Mouse (Mus musculus) midbrain, embryonic 11.5 days (tissue): Measurements from ENCODE around the gene Mpzl2. TPM values are rescaled to one million over a fixed set of nuclear protein-coding genes. Genes with fewer than 3 reads are reported as not detected.

Source experiments
- ATAC-seq: fragments of 200-750 bp; cut with Nextera tagmentation; 2 replicates; pipeline ENCODE4 v1.8.0; 2017; ENCODE audit warnings: moderate TSS enrichment, moderate library complexity; ENCODE audit not compliant: low FRiP score
- DNase-seq: peaks from one replicate; pipeline ENCODE4 v3.0.0; 2015; ENCODE audit warnings: low spot score; ENCODE audit errors: missing footprints
- H3K27ac ChIP-seq: fragments of 300-500 bp; sonication (generic); 2 replicates; pipeline ENCODE4 v1.5.1; 2014; ENCODE audit warnings: low read depth, low read length
- H3K27me3 ChIP-seq: fragments of 300-500 bp; sonication (generic); 2 replicates; pipeline ENCODE4 v1.6.1; 2014; ENCODE audit warnings: mild to moderate bottlenecking, low read length, moderate library complexity, mixed read lengths; ENCODE audit not compliant: control insufficient read depth, insufficient read depth
- H3K36me3 ChIP-seq: fragments of 300-500 bp; sonication (generic); 2 replicates; pipeline ENCODE4 v1.6.1; 2014; ENCODE audit warnings: mild to moderate bottlenecking, low read length, moderate library complexity, mixed read lengths; ENCODE audit not compliant: control insufficient read depth, insufficient read depth
- H3K4me1 ChIP-seq: fragments of 300-500 bp; sonication (generic); 2 replicates; pipeline ENCODE4 v1.6.1; 2014; ENCODE audit warnings: low read length; ENCODE audit not compliant: control insufficient read depth, insufficient read depth
- H3K4me2 ChIP-seq: fragments of 300-500 bp; sonication (generic); 2 replicates; pipeline ENCODE4 v1.6.1; 2014; ENCODE audit warnings: mild to moderate bottlenecking, moderate library complexity
- H3K4me3 ChIP-seq: fragments of 300-500 bp; sonication (generic); 2 replicates; pipeline ENCODE4 v1.5.1; 2014; ENCODE audit warnings: low read depth, low read length
- H3K9ac ChIP-seq: fragments of 300-500 bp; sonication (generic); 2 replicates; pipeline ENCODE4 v1.6.1; 2014; ENCODE audit warnings: low read length
- H3K9me3 ChIP-seq: fragments of 300-500 bp; sonication (generic); 2 replicates; pipeline ENCODE4 v1.6.1; 2016; ENCODE audit warnings: low read length; ENCODE audit not compliant: control insufficient read depth
- WGBS: fragments of 180-500 bp; shearing (Covaris S2); extraction: QIAGEN DNeasy Blood & Tissue Kit; methylation state at CpG from one replicate; pipeline ENCODE4 v1.1.7; 2014; 5-methylcytosine and 5-hydroxymethylcytosine counted together
- polyA plus RNA-seq: library from polyadenylated mRNA; unstranded; fragments of >200 nt; fragmentation: Nextera tagmentation; extraction: Ambion mirVana; gene quantifications from 2 replicates; pipeline ENCODE4 v1.2.1, GENCODE M21; 2014

Mpzl2 gene
- polyA plus RNA-seq, 1 experiment from 2014 or later: 0.63 TPM

GRCm38 (mm10) chr9:45007404-45007803 is 32.2 kb upstream of the Mpzl2 start:
- no peak overlapping the region for H3K9ac ChIP-seq
- no peak overlapping the region for H3K4me3 ChIP-seq
- WGBS: 82% methylated on average over 12 of the region's 12 CpGs
- no peak overlapping the region for H3K4me2 ChIP-seq
- H3K27ac ChIP-seq: no peak overlapping the region
- no peaks in the 10 kb centered on the region for H3K4me1 ChIP-seq
- ATAC-seq (no peak), DNase-seq (no peak)
- H3K27me3 ChIP-seq: no peaks in the 10 kb centered on the region
- H3K36me3 ChIP-seq: no peaks in the 10 kb centered on the region
- H3K9me3 ChIP-seq: no peaks in the 10 kb centered on the region

GRCm38 (mm10) chr9:45008342-45008741 is 31.3 kb upstream of the Mpzl2 start:
- DNase-seq (no peak), ATAC-seq (no peak)
- Histone ChIP-seq H3K27me3 (no peaks in the 10 kb centered on the region), H3K36me3 (no peaks in the 10 kb centered on the region), H3K4me3 (no peak overlapping the region), H3K4me2 (no peak overlapping the region), H3K9ac (no peak overlapping the region), H3K4me1 (no peaks in the 10 kb centered on the region), H3K27ac (no peak overlapping the region), H3K9me3 (no peaks in the 10 kb centered on the region)
- WGBS: 60% methylated on average over 4 of the region's 4 CpGs

- Histone ChIP-seq H3K36me3 (no peaks in the 10 kb centered on the region), H3K4me3 (no peak within 1 kb of the TSS), H3K27me3 (no peaks in the 10 kb centered on the region), H3K9me3 (no peaks in the 10 kb centered on the region), H3K4me1 (no peaks in the 10 kb centered on the region), H3K4me2 (no peak within 1 kb of the TSS), H3K9ac (no peak within 1 kb of the TSS), H3K27ac (no peak within 1 kb of the TSS)
- WGBS: 82% methylated on average over 19 of the region's 19 CpGs
- DNase-seq (no peak), ATAC-seq (no peak)
Observed at GRCm38 (mm10) chr9:45009180-45010078, 30.2 kb upstream of the Mpzl2 start, which contains the start of gene Cd3e. TSS of gene Cd3e (minus strand) at chr9:45009627.

- Histone ChIP-seq H3K4me2 (no peak overlapping the region), H3K9me3 (no peaks in the 10 kb centered on the region), H3K27ac (no peak overlapping the region), H3K4me1 (no peaks in the 10 kb centered on the region), H3K36me3 (no peaks in the 10 kb centered on the region), H3K9ac (no peak overlapping the region), H3K27me3 (no peaks in the 10 kb centered on the region), H3K4me3 (no peak overlapping the region)
- ATAC-seq (no peak), DNase-seq (no peak)
- WGBS: 80% methylated on average over 4 of the region's 4 CpGs
Observed at GRCm38 (mm10) chr9:45010461-45010860, 29.1 kb upstream of the Mpzl2 start.

GRCm38 (mm10) chr9:45011291-45011690 is 28.3 kb upstream of the Mpzl2 start:
- Histone ChIP-seq H3K4me2 (no peak overlapping the region), H3K27me3 (no peaks in the 10 kb centered on the region), H3K9ac (no peak overlapping the region), H3K4me3 (no peak overlapping the region), H3K36me3 (no peaks in the 10 kb centered on the region), H3K9me3 (no peaks in the 10 kb centered on the region), H3K27ac (no peak overlapping the region), H3K4me1 (no peaks in the 10 kb centered on the region)
- 51% methylated on average over 6 of the region's 6 CpGs for WGBS
- DNase-seq: no peak
- ATAC-seq: no peak

GRCm38 (mm10) chr9:45014879-45015278 is 24.7 kb upstream of the Mpzl2 start:
- Histone ChIP-seq H3K9ac (no peak overlapping the region), H3K4me1 (no peaks in the 10 kb centered on the region), H3K9me3 (no peaks in the 10 kb centered on the region), H3K4me3 (no peak overlapping the region), H3K36me3 (no peaks in the 10 kb centered on the region), H3K27me3 (no peaks in the 10 kb centered on the region), H3K27ac (no peak overlapping the region), H3K4me2 (no peak overlapping the region)
- WGBS: 47% methylated on average over 2 of the region's 2 CpGs
- no peak for ATAC-seq
- DNase-seq: no peak

GRCm38 (mm10) chr9:45015841-45016240 is 23.8 kb upstream of the Mpzl2 start:
- Histone ChIP-seq H3K36me3 (no peaks in the 10 kb centered on the region), H3K9ac (no peak overlapping the region), H3K4me2 (no peak overlapping the region), H3K4me1 (no peaks in the 10 kb centered on the region), H3K27ac (no peak overlapping the region), H3K27me3 (no peaks in the 10 kb centered on the region), H3K4me3 (no peak overlapping the region), H3K9me3 (no peaks in the 10 kb centered on the region)
- no peak for DNase-seq
- WGBS: 70% methylated on average over 3 of the region's 3 CpGs
- no peak for ATAC-seq

GRCm38 (mm10) chr9:45018031-45018430 is 21.6 kb upstream of the Mpzl2 start:
- Histone ChIP-seq H3K9ac (no peak overlapping the region), H3K27ac (no peak overlapping the region), H3K4me1 (no peaks in the 10 kb centered on the region), H3K9me3 (no peaks in the 10 kb centered on the region), H3K4me2 (no peak overlapping the region), H3K36me3 (no peaks in the 10 kb centered on the region), H3K4me3 (no peak overlapping the region), H3K27me3 (no peaks in the 10 kb centered on the region)
- no peak for DNase-seq
- ATAC-seq: no peak
- WGBS: 90% methylated on average over 11 of the region's 11 CpGs

- no peak overlapping the region for H3K4me2 ChIP-seq
- no peak for ATAC-seq
- WGBS: 12% methylated on average over 3 of the region's 3 CpGs
Observed at GRCm38 (mm10) chr9:45022800-45023199, 16.8 kb upstream of the Mpzl2 start.

More at GRCm38 (mm10) chr9:45022800-45023199, 16.8 kb upstream of the Mpzl2 start:
- Histone ChIP-seq H3K27me3 (no peaks in the 10 kb centered on the region), H3K36me3 (no peaks in the 10 kb centered on the region), H3K27ac (no peak overlapping the region), H3K9me3 (no peaks in the 10 kb centered on the region), H3K4me3 (no peak overlapping the region), H3K9ac (no peak overlapping the region), H3K4me1 (no peaks in the 10 kb centered on the region)
- DNase-seq: peak; percentile 94
